Mouse (Mus musculus) megakaryocyte, embryonic 14.5 days (primary cell): ENCODE measurements around the gene Zfp1. TPM values are rescaled to one million over a fixed set of nuclear protein-coding genes. Genes with fewer than 3 reads are reported as not detected.

Source experiments
- H3K27me3 ChIP-seq: replicated peaks from 2 replicates; pipeline ENCODE3; 2012; ENCODE audit warnings: inconsistent platforms
- H3K36me3 ChIP-seq: replicated peaks from 2 replicates; pipeline ENCODE3; 2012; ENCODE audit warnings: low read length, inconsistent platforms, mixed read lengths
- H3K4me1 ChIP-seq: 2 replicates; pipeline ENCODE4 v1.6.1; 2012; ENCODE audit warnings: inconsistent platforms
- H3K4me3 ChIP-seq: replicated peaks from 2 replicates; pipeline ENCODE3; 2012; ENCODE audit warnings: moderate library complexity, mild to moderate bottlenecking, inconsistent platforms
- H3K9me3 ChIP-seq: 2 replicates; pipeline ENCODE4 v1.6.1; 2012; ENCODE audit warnings: inconsistent platforms
- FLI1 ChIP-seq: IDR thresholded peaks from 2 replicates; pipeline ENCODE4 v1.6.1; 2012; ENCODE audit warnings: low read length, inconsistent platforms, mixed read lengths
- GATA1 ChIP-seq: IDR thresholded peaks from 3 replicates; pipeline ENCODE4 v1.6.1; 2012; ENCODE audit warnings: mixed read lengths, low read length, inconsistent platforms, borderline replicate concordance
- polyA plus RNA-seq: library from polyadenylated mRNA; stranded (reverse); fragments of >175 nt; gene quantifications from 2 replicates; pipeline ENCODE4 v1.2.3, GENCODE M21; 2012; ENCODE audit warnings: low replicate concordance; ENCODE audit not compliant: insufficient read depth

The Zfp1 gene
- polyA plus RNA-seq, 1 experiment, result 0.64 TPM

GRCm38 (mm10) chr8:111606961-111607360 is 36.2 kb upstream of the Zfp1 start:
- Histone ChIP-seq H3K4me3 (no peak overlapping the region), H3K9me3 (peaks cover 3% of the 10 kb centered on the region; the same call in 1 of the 2 replicates), H3K27me3 (peaks cover 60% of the 10 kb centered on the region), H3K4me1 (no peaks in the 10 kb centered on the region), H3K36me3 (no peaks in the 10 kb centered on the region)
- no peak for TF ChIP-seq GATA1
- no peak for TF ChIP-seq FLI1

GRCm38 (mm10) chr8:111607414-111607813 is 35.8 kb upstream of the Zfp1 start:
- peaks cover 4% of the 10 kb centered on the region for H3K36me3 ChIP-seq
- TF ChIP-seq FLI1 (no peak), GATA1 (no peak)
- no peak overlapping the region for H3K4me3 ChIP-seq
- peaks cover 63% of the 10 kb centered on the region for H3K27me3 ChIP-seq
- H3K9me3 ChIP-seq, result peaks cover 3% of the 10 kb centered on the region; the same call in 1 of the 2 replicates
- no peaks in the 10 kb centered on the region for H3K4me1 ChIP-seq

GRCm38 (mm10) chr8:111613181-111613580 is 30.0 kb upstream of the Zfp1 start:
- H3K4me3 ChIP-seq, result no peak overlapping the region
- H3K27me3 ChIP-seq, result peaks cover 76% of the 10 kb centered on the region
- H3K4me1 ChIP-seq, result peaks cover 9% of the 10 kb centered on the region
- TF ChIP-seq FLI1 (no peak), GATA1 (no peak)
- H3K9me3 ChIP-seq, result no peaks in the 10 kb centered on the region
- peaks cover 4% of the 10 kb centered on the region for H3K36me3 ChIP-seq

GRCm38 (mm10) chr8:111614786-111615701 is 28.2 kb upstream of the Zfp1 start:
- Histone ChIP-seq H3K4me1 (peaks cover 21% of the 10 kb centered on the region), H3K36me3 (peaks cover 4% of the 10 kb centered on the region), H3K4me3 (no peak overlapping the region), H3K27me3 (peaks cover 76% of the 10 kb centered on the region), H3K9me3 (no peaks in the 10 kb centered on the region)
- TF ChIP-seq GATA1, result no peak

- H3K36me3 ChIP-seq, result peaks cover 4% of the 10 kb centered on the region
- peaks cover 82% of the 10 kb centered on the region for H3K27me3 ChIP-seq
- no peaks in the 10 kb centered on the region for H3K9me3 ChIP-seq
- no peak for TF ChIP-seq FLI1
- no peak for TF ChIP-seq GATA1
- H3K4me1 ChIP-seq, result peaks cover 30% of the 10 kb centered on the region
- no peak overlapping the region for H3K4me3 ChIP-seq
These were observed 25.4 kb upstream of the Zfp1 start for GRCm38 (mm10) chr8:111617812-111618211.

- TF ChIP-seq GATA1 (no peak), FLI1 (no peak)
- Histone ChIP-seq H3K27me3 (peaks cover 80% of the 10 kb centered on the region), H3K4me1 (peaks cover 26% of the 10 kb centered on the region), H3K9me3 (no peaks in the 10 kb centered on the region), H3K4me3 (no peak overlapping the region), H3K36me3 (peaks cover 4% of the 10 kb centered on the region)
These were observed 24.9 kb upstream of the Zfp1 start for GRCm38 (mm10) chr8:111618273-111618672.

GRCm38 (mm10) chr8:111619936-111620335 is 23.3 kb upstream of the Zfp1 start:
- H3K27me3 ChIP-seq, result peaks cover 84% of the 10 kb centered on the region
- H3K4me3 ChIP-seq, result no peak overlapping the region
- TF ChIP-seq GATA1 (no peak), FLI1 (no peak)
- H3K36me3 ChIP-seq, result peaks cover 4% of the 10 kb centered on the region
- peaks cover 38% of the 10 kb centered on the region for H3K4me1 ChIP-seq
- H3K9me3 ChIP-seq, result no peaks in the 10 kb centered on the region

- Histone ChIP-seq H3K4me3 (no peak overlapping the region), H3K27me3 (peaks cover 77% of the 10 kb centered on the region), H3K9me3 (no peaks in the 10 kb centered on the region), H3K36me3 (peaks cover 4% of the 10 kb centered on the region), H3K4me1 (peaks cover 40% of the 10 kb centered on the region)
- no peak for TF ChIP-seq GATA1
- no peak for TF ChIP-seq FLI1
These were observed 21.1 kb upstream of the Zfp1 start for GRCm38 (mm10) chr8:111622104-111622503.

GRCm38 (mm10) chr8:111622553-111622952 is 20.6 kb upstream of the Zfp1 start:
- no peak for TF ChIP-seq GATA1
- TF ChIP-seq FLI1, result no peak
- no peak overlapping the region for H3K4me3 ChIP-seq
- no peaks in the 10 kb centered on the region for H3K9me3 ChIP-seq
- H3K36me3 ChIP-seq, result peaks cover 4% of the 10 kb centered on the region
- H3K4me1 ChIP-seq, result peaks cover 40% of the 10 kb centered on the region
- peaks cover 78% of the 10 kb centered on the region for H3K27me3 ChIP-seq
